Mouse (Mus musculus) hindbrain, postnatal 0 days (tissue): ENCODE results near the gene Gcsam. TPM values are rescaled to one million over a fixed set of nuclear protein-coding genes. Genes with fewer than 3 reads are reported as not detected.

Experiments
- ATAC-seq: fragments of 200-750 bp; cut with Nextera tagmentation; 2 replicates; pipeline ENCODE4 v1.8.0; 2017; ENCODE audit warnings: mild to moderate bottlenecking, moderate TSS enrichment, moderate library complexity
- DNase-seq: peaks from one replicate; pipeline ENCODE4 v3.0.0-alpha.2; 2015; ENCODE audit warnings: low spot score
- H3K27ac ChIP-seq: fragments of 300-500 bp; sonication (generic); 2 replicates; pipeline ENCODE4 v1.5.1; 2014; ENCODE audit warnings: mild to moderate bottlenecking
- H3K27me3 ChIP-seq: fragments of 300-500 bp; sonication (generic); 2 replicates; pipeline ENCODE4 v1.6.1; 2014; ENCODE audit warnings: low read length, mixed read lengths; ENCODE audit not compliant: insufficient read depth
- H3K36me3 ChIP-seq: fragments of 300-500 bp; sonication (generic); 2 replicates; pipeline ENCODE4 v1.6.1; 2014; ENCODE audit warnings: low read length, mixed read lengths; ENCODE audit not compliant: insufficient read depth
- H3K4me1 ChIP-seq: fragments of 300-500 bp; sonication (generic); 2 replicates; pipeline ENCODE4 v1.6.1; 2014; ENCODE audit warnings: antibody characterized with exemption, low read length, mixed read lengths; ENCODE audit not compliant: insufficient read depth
- H3K4me2 ChIP-seq: fragments of 300-500 bp; sonication (generic); 2 replicates; pipeline ENCODE4 v1.6.1; 2014; ENCODE audit warnings: low read depth, mild to moderate bottlenecking, low read length, moderate library complexity, mixed read lengths
- H3K4me3 ChIP-seq: fragments of 300-500 bp; sonication (generic); 2 replicates; pipeline ENCODE4 v1.5.1; 2014; ENCODE audit warnings: low read length
- H3K9ac ChIP-seq: fragments of 300-500 bp; sonication (generic); replicated peaks from 2 replicates; pipeline ENCODE4 v1.6.1; 2014; ENCODE audit warnings: mild to moderate bottlenecking, low read length, moderate library complexity, mixed read lengths
- H3K9me3 ChIP-seq: fragments of 300-500 bp; sonication (generic); 2 replicates; pipeline ENCODE4 v1.6.1; 2016; ENCODE audit warnings: low read length, mixed read lengths
- CTCF ChIP-seq: IDR thresholded peaks from 2 replicates; pipeline ENCODE4 v1.5.1; 2016; ENCODE audit warnings: antibody characterized with exemption, control low read depth, low read depth
- WGBS: fragments of 180-500 bp; shearing (Covaris S2); extraction: QIAGEN DNeasy Blood & Tissue Kit; methylation state at CpG from one replicate; pipeline ENCODE4 v1.1.7; 2014; 5-methylcytosine and 5-hydroxymethylcytosine counted together
- polyA plus RNA-seq: library from polyadenylated mRNA; unstranded; fragments of >200 nt; fragmentation: Nextera tagmentation; extraction: Ambion mirVana; gene quantifications from 2 replicates; pipeline ENCODE4 v1.2.1, GENCODE M21; 2015
- total RNA-seq: library from RNA; depleted of rRNA; stranded (reverse); fragments of >200 nt; gene quantifications from 2 replicates; pipeline ENCODE4 v1.2.3, GENCODE M21; 2014

The Gcsam gene
- total and polyA plus RNA-seq, 2 experiments from 2014 or later = not detected

DNA sequence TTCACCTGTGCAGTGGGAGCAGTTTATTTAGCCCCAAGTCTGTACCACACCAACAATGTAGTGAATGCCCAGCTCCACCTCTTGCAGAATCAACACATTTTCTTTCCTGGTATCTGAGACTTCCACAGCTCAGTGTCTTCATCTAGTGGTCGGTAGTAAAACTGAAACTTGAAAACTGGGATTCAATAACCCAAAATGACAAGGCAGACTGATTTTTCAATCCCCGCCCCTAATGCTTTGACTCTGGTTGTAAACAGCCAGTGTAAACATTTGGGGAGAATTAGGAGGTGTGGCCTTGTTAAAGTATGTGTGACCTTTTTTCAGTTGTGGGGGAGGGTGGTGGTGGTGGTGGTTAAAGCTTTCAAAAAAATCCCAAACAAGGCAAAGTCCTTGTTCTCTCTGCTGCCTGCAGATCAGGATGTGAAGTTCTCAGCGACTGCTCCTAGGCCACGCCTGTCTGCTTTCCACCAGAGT is 1.7 kb upstream of the Gcsam start:
- peak; percentile 87 for TF ChIP-seq CTCF
- Histone ChIP-seq H3K9me3 (no peaks in the 10 kb centered on the region), H3K4me2 (no peak overlapping the region), H3K4me3 (no peak overlapping the region), H3K27ac (no peak overlapping the region), H3K36me3 (no peaks in the 10 kb centered on the region), H3K27me3 (no peaks in the 10 kb centered on the region), H3K4me1 (no peaks in the 10 kb centered on the region), H3K9ac (no peak overlapping the region)
- 59% methylated on average over 4 of the region's 4 CpGs for WGBS
- peak; percentile 70 for ATAC-seq
- peak; percentile 70 for DNase-seq

DNA sequence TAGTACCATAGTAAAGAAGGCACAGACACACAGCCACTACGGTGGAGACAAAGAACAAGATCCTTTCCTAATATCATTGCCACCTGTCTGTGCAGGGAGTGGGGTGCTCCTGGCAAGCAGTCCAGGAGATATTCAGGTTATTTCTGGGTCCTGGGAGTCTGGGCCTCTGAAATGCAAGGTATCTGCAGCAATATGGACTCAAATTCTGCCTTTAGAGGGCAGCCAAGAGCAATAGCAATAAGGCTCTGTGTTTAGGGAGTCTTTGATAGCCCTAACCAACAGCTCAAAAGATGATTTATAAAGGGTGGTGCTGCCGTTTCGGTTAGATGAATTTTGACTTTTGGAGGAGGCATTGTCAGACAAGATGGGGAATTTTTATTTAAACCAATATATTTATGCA is 880 bp upstream of the Gcsam start:
- Histone ChIP-seq H3K4me2 (no peak overlapping the region), H3K4me3 (no peak overlapping the region), H3K4me1 (no peaks in the 10 kb centered on the region), H3K9me3 (no peaks in the 10 kb centered on the region), H3K27me3 (no peaks in the 10 kb centered on the region), H3K36me3 (no peaks in the 10 kb centered on the region), H3K9ac (no peak overlapping the region), H3K27ac (no peak overlapping the region)
- DNase-seq = peak; percentile 60
- whole genome bisulfite sequencing = 73% methylated on average over 3 of the region's 3 CpGs
- no peak for ATAC-seq
- peak; percentile 68 for TF ChIP-seq CTCF

DNA sequence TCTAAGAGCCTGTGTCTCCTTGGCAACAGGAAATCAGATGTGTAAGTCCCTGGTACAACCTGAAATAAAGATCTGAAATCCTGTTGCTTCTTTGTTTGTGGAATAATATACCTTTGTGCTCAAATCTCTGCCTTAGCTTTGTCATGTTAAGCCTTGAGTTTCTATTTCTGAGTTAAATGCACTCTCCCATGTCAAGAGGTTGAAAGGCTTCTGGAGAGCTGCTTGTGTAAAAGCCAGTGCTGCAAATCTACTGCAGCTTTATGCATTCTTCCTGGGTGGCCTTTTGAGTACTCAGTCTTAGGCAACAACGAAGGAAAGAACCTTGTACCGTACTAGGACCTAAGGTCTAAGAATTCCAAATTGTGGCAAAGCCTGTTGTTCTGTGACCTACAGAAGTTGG is 3.1 kb downstream of the Gcsam start:
- H3K4me2 ChIP-seq = no peak overlapping the region
- no peaks in the 10 kb centered on the region for H3K9me3 ChIP-seq
- H3K27ac ChIP-seq = no peak overlapping the region
- no peaks in the 10 kb centered on the region for H3K27me3 ChIP-seq
- no peaks in the 10 kb centered on the region for H3K4me1 ChIP-seq
- TF ChIP-seq CTCF = no peak
- H3K9ac ChIP-seq = no peak overlapping the region
- H3K36me3 ChIP-seq = no peaks in the 10 kb centered on the region
- WGBS = 46% methylated on average over 2 of the region's 2 CpGs
- DNase-seq = no peak
- H3K4me3 ChIP-seq = no peak overlapping the region
- no peak for ATAC-seq

DNA sequence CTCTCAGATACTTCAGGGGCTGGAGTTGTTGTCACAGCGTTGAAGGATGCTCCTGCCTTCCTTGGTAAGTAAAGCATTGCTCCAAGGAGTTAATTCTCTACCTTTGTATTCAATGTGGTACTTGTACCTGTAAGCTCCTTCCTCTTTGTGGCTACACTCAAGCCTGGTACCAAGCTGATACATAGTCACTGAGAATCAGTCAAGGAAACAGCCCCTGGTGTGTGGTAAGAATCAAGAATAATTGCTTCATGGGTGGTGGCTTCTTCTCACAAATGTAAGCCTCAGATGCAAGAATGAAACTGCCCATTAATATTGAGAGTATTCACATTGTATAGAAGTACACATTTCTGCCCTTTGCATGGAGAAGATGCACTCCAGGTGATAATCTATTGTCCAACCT is 5.8 kb downstream of the Gcsam start:
- Histone ChIP-seq H3K36me3 (no peaks in the 10 kb centered on the region), H3K4me1 (no peaks in the 10 kb centered on the region), H3K4me2 (no peak overlapping the region), H3K9me3 (no peaks in the 10 kb centered on the region), H3K9ac (no peak overlapping the region), H3K4me3 (no peak overlapping the region), H3K27ac (no peak overlapping the region), H3K27me3 (no peaks in the 10 kb centered on the region)
- ATAC-seq = no peak
- no peak for TF ChIP-seq CTCF
- 87% methylated on average over 1 of the region's 1 CpGs for WGBS
- no peak for DNase-seq

DNA sequence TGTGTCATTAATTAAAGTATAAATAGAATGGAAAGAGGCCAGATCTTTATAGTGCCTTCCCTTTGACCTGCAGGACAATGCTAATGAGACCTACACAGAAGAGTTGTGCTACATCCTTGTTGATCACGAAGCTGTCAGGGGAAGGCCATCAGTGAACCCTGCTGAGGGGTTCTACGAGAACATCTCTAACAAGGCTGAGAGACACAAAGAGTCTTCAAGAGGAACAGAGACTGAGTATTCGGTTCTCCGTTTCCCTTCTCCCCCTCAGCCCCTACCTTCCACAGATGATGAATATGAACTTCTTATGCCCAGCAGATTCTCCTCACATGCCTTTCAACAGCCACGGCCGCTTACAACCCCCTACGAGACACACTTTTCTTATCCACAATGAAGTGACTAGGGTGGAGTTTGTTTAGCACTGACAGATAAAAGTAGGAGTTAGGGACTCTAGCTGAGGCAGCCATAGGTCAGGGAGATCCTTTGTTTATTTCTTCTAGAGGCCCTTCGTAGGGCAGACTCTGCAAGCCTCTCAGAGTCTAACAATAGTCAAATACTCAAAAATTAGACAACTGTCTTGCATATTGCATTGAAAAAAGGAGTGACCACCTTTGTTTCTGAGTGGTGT is 9.7 kb downstream of the Gcsam start:
- no peaks in the 10 kb centered on the region for H3K36me3 ChIP-seq
- no peaks in the 10 kb centered on the region for H3K4me1 ChIP-seq
- H3K9me3 ChIP-seq = no peaks in the 10 kb centered on the region
- no peak overlapping the region for H3K4me3 ChIP-seq
- H3K27ac ChIP-seq = no peak overlapping the region
- no peak for ATAC-seq
- no peak overlapping the region for H3K9ac ChIP-seq
- 70% methylated on average over 8 of the region's 8 CpGs for WGBS
- TF ChIP-seq CTCF = no peak
- no peak overlapping the region for H3K4me2 ChIP-seq
- DNase-seq = no peak
- no peaks in the 10 kb centered on the region for H3K27me3 ChIP-seq

DNA sequence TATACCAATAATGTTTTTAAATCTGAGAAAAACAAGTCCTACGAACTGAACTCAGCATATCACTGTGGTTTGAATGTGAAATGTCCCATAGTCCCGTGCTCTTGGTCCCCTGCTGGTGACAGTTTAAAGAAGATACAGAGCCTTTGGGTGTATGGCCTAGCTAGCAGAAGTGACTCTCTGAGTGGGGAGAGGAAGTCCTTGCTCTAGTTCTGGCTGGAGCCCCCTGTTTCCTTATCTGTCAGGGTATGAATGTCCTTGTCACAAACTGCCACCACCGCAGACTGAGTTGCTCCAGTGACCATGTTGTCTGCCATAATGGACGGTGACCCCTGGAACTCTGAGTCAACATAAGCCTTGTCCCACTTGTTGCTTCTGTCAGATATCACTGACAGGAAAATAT is 13.1 kb downstream of the Gcsam start:
- WGBS = 88% methylated on average over 4 of the region's 4 CpGs
- no peaks in the 10 kb centered on the region for H3K4me1 ChIP-seq

DNA sequence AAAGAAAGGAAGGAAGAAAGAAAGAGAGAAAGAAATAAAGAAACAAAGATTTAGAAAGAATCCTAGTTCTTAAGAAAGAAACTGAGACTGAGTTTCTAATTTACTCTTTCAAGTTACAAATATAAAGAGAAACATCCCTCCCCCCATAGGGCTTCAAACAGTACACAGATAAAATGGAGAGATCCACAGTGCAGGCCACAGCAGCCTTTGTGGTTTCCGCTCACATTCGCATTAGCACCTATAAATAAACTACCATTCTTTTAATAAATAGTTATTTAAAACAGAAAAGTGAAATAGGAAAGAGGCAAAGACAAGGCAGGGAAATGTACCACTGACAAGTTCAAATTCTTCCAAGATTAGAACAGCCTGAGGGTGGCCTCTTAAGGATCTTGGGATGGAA is 14.6 kb downstream of the Gcsam start:
- ATAC-seq = no peak
- Histone ChIP-seq H3K36me3 (no peaks in the 10 kb centered on the region), H3K9ac (no peak overlapping the region), H3K4me3 (no peak overlapping the region), H3K27ac (no peak overlapping the region), H3K4me1 (no peaks in the 10 kb centered on the region), H3K9me3 (no peaks in the 10 kb centered on the region), H3K4me2 (no peak overlapping the region), H3K27me3 (no peaks in the 10 kb centered on the region)
- DNase-seq = no peak
- no peak for TF ChIP-seq CTCF
- 89% methylated on average over 2 of the region's 2 CpGs for WGBS

More for the DNA sequence above, 13.1 kb downstream of the Gcsam start:
- no peaks in the 10 kb centered on the region for H3K9me3 ChIP-seq
- no peaks in the 10 kb centered on the region for H3K36me3 ChIP-seq
- ATAC-seq = no peak
- H3K27me3 ChIP-seq = no peaks in the 10 kb centered on the region
- DNase-seq = no peak
- no peak overlapping the region for H3K27ac ChIP-seq
- H3K4me2 ChIP-seq = no peak overlapping the region
- no peak overlapping the region for H3K4me3 ChIP-seq
- no peak for TF ChIP-seq CTCF
- H3K9ac ChIP-seq = no peak overlapping the region
